Mouse (Mus musculus) lung, embryonic 14.5 days (tissue): ENCODE data around the gene Tfr2. TPM values are rescaled to one million over a fixed set of nuclear protein-coding genes. Genes with fewer than 3 reads are reported as not detected.

ENCODE experiments used
- ATAC-seq: fragments of 200-750 bp; cut with Nextera tagmentation; 2 replicates; pipeline ENCODE4 v1.8.0; 2017; ENCODE audit warnings: mild to moderate bottlenecking, moderate TSS enrichment, moderate library complexity; ENCODE audit not compliant: insufficient read depth
- DNase-seq: peaks from one replicate; pipeline ENCODE4 v3.0.0-alpha.2; 2015
- H3K27ac ChIP-seq: fragments of 300-500 bp; sonication (generic); 2 replicates; pipeline ENCODE4 v1.5.1; 2014; ENCODE audit warnings: low read depth, mild to moderate bottlenecking, moderate library complexity
- H3K27me3 ChIP-seq: fragments of 300-500 bp; sonication (generic); 2 replicates; pipeline ENCODE4 v1.6.1; 2014; ENCODE audit warnings: low read length, control low read depth; ENCODE audit not compliant: insufficient read depth
- H3K36me3 ChIP-seq: fragments of 300-500 bp; sonication (generic); 2 replicates; pipeline ENCODE4 v1.6.1; 2014; ENCODE audit warnings: control low read depth; ENCODE audit not compliant: insufficient read depth
- H3K4me1 ChIP-seq: fragments of 300-500 bp; sonication (generic); 2 replicates; pipeline ENCODE4 v1.6.1; 2014; ENCODE audit warnings: antibody characterized with exemption, control low read depth; ENCODE audit not compliant: insufficient read depth
- H3K4me2 ChIP-seq: fragments of 300-500 bp; sonication (generic); 2 replicates; pipeline ENCODE4 v1.6.1; 2014; ENCODE audit warnings: mild to moderate bottlenecking
- H3K4me3 ChIP-seq: fragments of 300-500 bp; sonication (generic); 2 replicates; pipeline ENCODE4 v1.5.1; 2014; ENCODE audit warnings: low read depth, low read length
- H3K9ac ChIP-seq: fragments of 300-500 bp; sonication (generic); 2 replicates; pipeline ENCODE4 v1.6.1; 2014
- H3K9me3 ChIP-seq: fragments of 300-500 bp; sonication (generic); 2 replicates; pipeline ENCODE4 v1.6.1; 2016; ENCODE audit warnings: low read depth, low read length, control low read depth
- CTCF ChIP-seq: IDR thresholded peaks from 2 replicates; pipeline ENCODE4 v1.5.1; 2016; ENCODE audit warnings: antibody characterized with exemption, low read depth
- WGBS: fragments of 180-500 bp; shearing (Covaris S2); extraction: QIAGEN DNeasy Blood & Tissue Kit; methylation state at CpG from one replicate; pipeline ENCODE4 v1.1.7; 2014; 5-methylcytosine and 5-hydroxymethylcytosine counted together
- microRNA-seq: library from miRNA; unstranded; fragments of <30 nt; microRNA quantifications from one replicate; pipeline ENCODE4, GENCODE M21; 2016; ENCODE audit warnings: borderline number of aligned reads
- polyA plus RNA-seq: library from polyadenylated mRNA; unstranded; fragments of >200 nt; fragmentation: Nextera tagmentation; extraction: Ambion mirVana; gene quantifications from 2 replicates; pipeline ENCODE4 v1.2.1, GENCODE M21; 2014

The Tfr2 gene
- polyA plus RNA-seq, 1 experiment from 2014 or later = 0.47 TPM

- peaks cover 20% of the 10 kb centered on the region for H3K4me1 ChIP-seq
- ATAC-seq (no peak), DNase-seq (peak; percentile 45)
- H3K27ac ChIP-seq = peak overlapping the region; percentile 97
- peak overlapping the region; percentile 94 for H3K4me3 ChIP-seq
- H3K9ac ChIP-seq = peak overlapping the region; percentile 75
- WGBS = 16% methylated on average over 6 of the region's 6 CpGs
- no peak for TF ChIP-seq CTCF
- no peaks in the 10 kb centered on the region for H3K9me3 ChIP-seq
- peak overlapping the region; percentile 90 for H3K4me2 ChIP-seq
- no peaks in the 10 kb centered on the region for H3K27me3 ChIP-seq
- peaks cover 20% of the 10 kb centered on the region for H3K36me3 ChIP-seq
These were observed 60.4 kb downstream of the Tfr2 start for GRCm38 (mm10) chr5:137629906-137630545.

- peaks cover 26% of the 10 kb centered on the region for H3K36me3 ChIP-seq
- H3K9ac ChIP-seq = peak overlapping the region; percentile 75
- H3K4me2 ChIP-seq = peak overlapping the region; percentile 90
- peak; percentile 51 for DNase-seq
- 17% methylated on average over 3 of the region's 3 CpGs for WGBS
- no peaks in the 10 kb centered on the region for H3K27me3 ChIP-seq
- H3K9me3 ChIP-seq = no peaks in the 10 kb centered on the region
- no peak for TF ChIP-seq CTCF
- ATAC-seq = no peak
- H3K4me1 ChIP-seq = peaks cover 20% of the 10 kb centered on the region
- H3K27ac ChIP-seq = peak overlapping the region; percentile 68
- H3K4me3 ChIP-seq = peak overlapping the region; percentile 94
These were observed 61.0 kb downstream of the Tfr2 start for GRCm38 (mm10) chr5:137630602-137631001.

- Histone ChIP-seq H3K27me3 (no peaks in the 10 kb centered on the region), H3K9me3 (no peaks in the 10 kb centered on the region), H3K27ac (peak overlapping the region; percentile 68), H3K36me3 (peaks cover 31% of the 10 kb centered on the region), H3K9ac (peak overlapping the region; percentile 75), H3K4me2 (peak overlapping the region; percentile 90), H3K4me3 (peak overlapping the region; percentile 94), H3K4me1 (peaks cover 20% of the 10 kb centered on the region)
- no peak for TF ChIP-seq CTCF
- WGBS = 54% methylated on average over 9 of the region's 9 CpGs
- no peak for ATAC-seq
- no peak for DNase-seq
These were observed 61.5 kb downstream of the Tfr2 start for GRCm38 (mm10) chr5:137631171-137631570.

- H3K4me3 ChIP-seq = no peak overlapping the region
- peak overlapping the region; percentile 90 for H3K4me2 ChIP-seq
- no peaks in the 10 kb centered on the region for H3K27me3 ChIP-seq
- H3K27ac ChIP-seq = peak overlapping the region; percentile 68; the same call in 1 of the 2 replicates
- peaks cover 20% of the 10 kb centered on the region for H3K4me1 ChIP-seq
- TF ChIP-seq CTCF = no peak
- DNase-seq = no peak
- 48% methylated on average over 4 of the region's 4 CpGs for WGBS
- H3K9me3 ChIP-seq = no peaks in the 10 kb centered on the region
- H3K9ac ChIP-seq = peak overlapping the region; percentile 75; the same call in 1 of the 2 replicates
- no peak for ATAC-seq
- H3K36me3 ChIP-seq = peaks cover 35% of the 10 kb centered on the region
These were observed 62.0 kb downstream of the Tfr2 start for GRCm38 (mm10) chr5:137631591-137631990.

- 70% methylated on average over 12 of the region's 12 CpGs for WGBS
- Histone ChIP-seq H3K4me3 (no peak overlapping the region), H3K9ac (no peak overlapping the region), H3K27ac (no peak overlapping the region), H3K4me2 (no peak overlapping the region), H3K9me3 (no peaks in the 10 kb centered on the region), H3K36me3 (peaks cover 54% of the 10 kb centered on the region), H3K27me3 (no peaks in the 10 kb centered on the region), H3K4me1 (peaks cover 20% of the 10 kb centered on the region)
- ATAC-seq = no peak
- DNase-seq = no peak
- TF ChIP-seq CTCF = no peak
These were observed 63.9 kb downstream of the Tfr2 start for GRCm38 (mm10) chr5:137633397-137634084.

Small RNA genes lying within 50 kb of the gene (microRNA-seq; reads per million reads assigned to microRNA genes)
- 0.71 reads per million for gene Mir6418

Other genes starting within 250 kb of the Tfr2 start
- 9.7 and 10.2 TPM in 2 replicates for gene Slc12a9, start 236.2 kb upstream of the Tfr2 start, polyA plus RNA-seq
- gene Ephb4, start 219.7 kb upstream of the Tfr2 start, polyA plus RNA-seq = 68.6 and 78.0 TPM in 2 replicates
- gene Zan, start 92.8 kb upstream of the Tfr2 start, polyA plus RNA-seq = 0.18 and 0.24 TPM in 2 replicates
- gene Pop7, start 67.3 kb upstream of the Tfr2 start, polyA plus RNA-seq = 54.3 and 58.4 TPM in 2 replicates
- gene Gigyf1, start 51.3 kb upstream of the Tfr2 start, polyA plus RNA-seq = 11.1 and 11.6 TPM in 2 replicates
- 0.37 and 0.38 TPM in 2 replicates for gene Epo, start 36.6 kb upstream of the Tfr2 start, polyA plus RNA-seq
- 411 and 440 TPM in 2 replicates for gene Gnb2, start 36.3 kb upstream of the Tfr2 start, polyA plus RNA-seq
- gene Actl6b, start 16.3 kb upstream of the Tfr2 start, polyA plus RNA-seq = 0.26 TPM in 1 of 2 replicates, not detected in the other
- gene Mospd3, start 31.2 kb downstream of the Tfr2 start, polyA plus RNA-seq = 33.9 and 37.8 TPM in 2 replicates
- gene Pcolce, start 43.9 kb downstream of the Tfr2 start, polyA plus RNA-seq = 130 and 148 TPM in 2 replicates
- 0.19 TPM in 1 of 2 replicates, not detected in the other for gene Fbxo24, start 59.2 kb downstream of the Tfr2 start, polyA plus RNA-seq
- gene Lrch4, start 59.3 kb downstream of the Tfr2 start, polyA plus RNA-seq = 32.1 and 40.5 TPM in 2 replicates
- gene Gm20605, start 59.3 kb downstream of the Tfr2 start, polyA plus RNA-seq = 9.2 and 11.7 TPM in 2 replicates
- 6.4 and 8.1 TPM in 2 replicates for gene Sap25, start 71.5 kb downstream of the Tfr2 start, polyA plus RNA-seq
- 0.08 TPM in 1 of 2 replicates, not detected in the other for gene Irs3, start 75.9 kb downstream of the Tfr2 start, polyA plus RNA-seq
- 10.9 and 12.2 TPM in 2 replicates for gene Agfg2, start 114.9 kb downstream of the Tfr2 start, polyA plus RNA-seq
- gene Nyap1, start 171.8 kb downstream of the Tfr2 start, polyA plus RNA-seq = 0.91 and 0.93 TPM in 2 replicates
- gene Tsc22d4, start 175.9 kb downstream of the Tfr2 start, polyA plus RNA-seq = 127 TPM in 2 replicates
- 33.7 and 40.9 TPM in 2 replicates for gene Ppp1r35, start 209.0 kb downstream of the Tfr2 start, polyA plus RNA-seq
- gene Mepce, start 217.8 kb downstream of the Tfr2 start, polyA plus RNA-seq = 13.1 and 14.5 TPM in 2 replicates
- gene Zcwpw1, start 218.0 kb downstream of the Tfr2 start, polyA plus RNA-seq = 25.9 and 26.1 TPM in 2 replicates